Mouse (Mus musculus): ENCODE results near the gene Lcn4.

- TF ChIP-seq CTCF (IDR thresholded peaks at IDR 0.05; ENCODE audit: control insufficient read depth, insufficient read depth, insufficient read length) (peak; percentile 26), CEBPB (IDR thresholded peaks at IDR 0.05; ENCODE audit: low read depth) (no peak), MYOG (IDR thresholded peaks at IDR 0.05; ENCODE audit: control insufficient read depth, extremely low read depth, insufficient read length) (no peak), USF1 (IDR thresholded peaks at IDR 0.05; ENCODE audit: low read depth) (peak; percentile 64)
These were observed 32.0 kb downstream of the Lcn4 start for GRCm38 (mm10) chr2:26639083-26639482.
